Mouse (Mus musculus) myocyte (in vitro differentiated cells): ENCODE data around the gene Pfn3. TPM values are rescaled to one million over a fixed set of nuclear protein-coding genes. Genes with fewer than 3 reads are reported as not detected.

ENCODE experiments used
- H3K27me3 ChIP-seq: one replicate; pipeline ENCODE4 v1.6.1; 2011; ENCODE audit not compliant: control insufficient read depth, insufficient read depth, insufficient read length
- H3K36me3 ChIP-seq: one replicate; pipeline ENCODE4 v1.6.1; 2011; ENCODE audit not compliant: control insufficient read depth, insufficient read depth
- H3K4me2 ChIP-seq: one replicate; pipeline ENCODE4 v1.6.1; 2011; ENCODE audit warnings: low read depth, control low read depth
- H3K4me3 ChIP-seq: one replicate; pipeline ENCODE4 v1.5.1; 2011; ENCODE audit warnings: mild to moderate bottlenecking, control low read depth, moderate library complexity
- H3K79me2 ChIP-seq: one replicate; pipeline ENCODE4 v1.6.1; 2011; ENCODE audit not compliant: control insufficient read depth, insufficient read depth
- H3ac ChIP-seq: one replicate; pipeline ENCODE4 v1.6.1; 2011; ENCODE audit not compliant: control insufficient read depth, insufficient read length
- CEBPB ChIP-seq: IDR thresholded peaks from 2 replicates; pipeline ENCODE4 v1.6.1; 2011; ENCODE audit warnings: mild to moderate bottlenecking, moderate library complexity; ENCODE audit not compliant: poor library complexity, insufficient read depth, severe bottlenecking
- E2F4 ChIP-seq: IDR thresholded peaks from one replicate; pipeline ENCODE4 v1.6.1; 2011; ENCODE audit warnings: mild to moderate bottlenecking, control low read depth, moderate library complexity; ENCODE audit not compliant: insufficient read depth
- MAX ChIP-seq: IDR thresholded peaks from one replicate; pipeline ENCODE4 v1.6.1; 2011; ENCODE audit warnings: low read depth, mild to moderate bottlenecking, control low read depth
- MYOD1 ChIP-seq, 3 experiments: IDR thresholded peaks; one replicate each; pipeline ENCODE4 v1.6.1; 2011; ENCODE audit warnings: control low read depth in 2 of 3, low read depth in 2 of 3, mild to moderate bottlenecking in 2 of 3, moderate library complexity in 1 of 3; ENCODE audit not compliant: insufficient read length in 2 of 3, control insufficient read depth in 1 of 3
- MYOG ChIP-seq, 3 experiments: IDR thresholded peaks; one replicate each; pipeline ENCODE4 v1.6.1; 2011; ENCODE audit warnings: control low read depth in 2 of 3, low read depth in 2 of 3, mild to moderate bottlenecking in 2 of 3; ENCODE audit not compliant: insufficient read length in 2 of 3, control insufficient read depth in 1 of 3, insufficient read depth in 1 of 3
- POLR2A ChIP-seq: IDR thresholded peaks from one replicate; pipeline ENCODE4 v1.6.1; 2011; ENCODE audit warnings: low read depth, mild to moderate bottlenecking, control low read depth, moderate library complexity; ENCODE audit not compliant: insufficient read length
- POLR2AphosphoS2 ChIP-seq: IDR thresholded peaks from one replicate; pipeline ENCODE4 v1.6.1; 2011; ENCODE audit warnings: low read depth, control low read depth; ENCODE audit not compliant: insufficient read length
- REST ChIP-seq: IDR thresholded peaks from one replicate; pipeline ENCODE4 v1.6.1; 2011; ENCODE audit warnings: mild to moderate bottlenecking, control low read depth, moderate library complexity; ENCODE audit not compliant: insufficient read depth, insufficient read length
- SRF ChIP-seq: IDR thresholded peaks from one replicate; pipeline ENCODE4 v1.6.1; 2011; ENCODE audit warnings: low read depth; ENCODE audit not compliant: control insufficient read depth, insufficient read length
- TCF12 ChIP-seq: IDR thresholded peaks from one replicate; pipeline ENCODE4 v1.6.1; 2011; ENCODE audit warnings: mild to moderate bottlenecking, control low read depth; ENCODE audit not compliant: poor library complexity, insufficient read depth, severe bottlenecking
- TCF3 ChIP-seq: IDR thresholded peaks from one replicate; pipeline ENCODE4 v1.6.1; 2011; ENCODE audit warnings: low read depth, control low read depth; ENCODE audit not compliant: insufficient read length
- USF1 ChIP-seq: IDR thresholded peaks from one replicate; pipeline ENCODE4 v1.6.1; 2011; ENCODE audit warnings: low read depth, mild to moderate bottlenecking, control low read depth, moderate library complexity
- polyA plus RNA-seq: library from polyadenylated mRNA; unstranded; fragments of >200 nt; fragmentation: generic; extraction: Trizol; gene quantifications from one replicate; pipeline ENCODE4 v1.2.1, GENCODE M21; 2012; ENCODE audit warnings: missing spikeins

Gene Pfn3
- polyA plus RNA-seq, 1 experiment = not detected

DNA sequence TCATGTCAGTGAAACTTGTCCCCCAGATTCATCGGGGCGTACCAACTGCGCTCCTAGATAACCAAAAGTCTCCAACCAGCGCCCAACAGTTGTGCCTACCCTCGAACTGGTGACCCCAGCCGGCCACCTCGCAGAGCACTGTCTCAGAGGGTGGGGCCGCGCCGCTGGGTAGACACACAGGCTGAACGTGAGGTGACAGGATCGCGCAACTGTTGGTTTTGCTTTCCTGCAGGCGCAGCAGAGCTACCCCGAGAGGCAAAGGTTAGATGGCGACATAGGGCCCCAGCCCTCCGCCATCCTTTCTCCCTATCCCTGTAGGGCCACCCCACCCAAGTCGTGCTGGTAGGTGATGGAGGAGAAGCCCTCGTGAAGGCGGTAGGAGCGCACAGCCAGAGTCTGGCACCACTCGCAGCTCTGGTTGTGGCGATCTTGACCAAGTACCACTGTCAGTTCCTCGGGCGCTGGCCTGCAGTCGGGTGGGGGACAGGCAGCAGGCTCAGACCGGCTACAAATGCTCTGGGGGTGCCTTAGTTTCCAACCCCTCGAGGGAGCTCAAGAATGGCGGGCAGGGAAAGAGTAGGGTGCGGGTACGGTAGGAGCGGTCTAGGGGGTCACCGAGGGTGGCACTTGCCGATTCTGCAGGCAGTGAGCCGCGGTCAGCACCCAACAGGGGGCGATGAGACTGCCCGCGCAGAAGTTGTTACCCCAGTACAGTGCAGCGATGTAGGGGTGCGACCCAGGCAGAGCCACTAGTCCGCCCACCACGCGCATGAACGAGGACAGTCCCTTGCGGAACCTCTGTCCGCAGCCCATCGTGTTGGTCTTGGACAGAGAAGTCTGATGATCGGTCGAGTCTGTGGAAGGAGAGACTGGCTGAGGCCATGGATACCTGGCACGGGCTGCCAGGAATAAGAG, 5.2 kb upstream of the Pfn3 start:
- no peaks in the 10 kb centered on the region for H3K79me2 ChIP-seq
- TF ChIP-seq USF1 = no peak
- no peak for TF ChIP-seq E2F4
- no peak for TF ChIP-seq MYOG (IDR thresholded peaks at IDR 0.05; ENCODE audit: control insufficient read depth in 1 of 3, insufficient read depth in 1 of 3, insufficient read length in 2 of 3, low read depth in 2 of 3)
- no peak for TF ChIP-seq SRF
- TF ChIP-seq MYOD1 (IDR thresholded peaks at IDR 0.05; ENCODE audit: control insufficient read depth in 1 of 3, insufficient read length in 2 of 3, low read depth in 2 of 3) = no peak
- TF ChIP-seq CEBPB = no peak
- no peak for TF ChIP-seq POLR2AphosphoS2
- TF ChIP-seq MAX = no peak
- no peak for TF ChIP-seq REST
- no peak for TF ChIP-seq TCF3
- no peak for TF ChIP-seq POLR2A
- H3K4me2 ChIP-seq = no peak overlapping the region
- no peak overlapping the region for H3K4me3 ChIP-seq
- H3K36me3 ChIP-seq = no peaks in the 10 kb centered on the region
- no peak overlapping the region for H3ac ChIP-seq
- H3K27me3 ChIP-seq = peaks cover 28% of the 10 kb centered on the region

GRCm38 (mm10) chr13:55419142-55419541, 4.1 kb upstream of the Pfn3 start:
- TF ChIP-seq USF1 = no peak
- peak; percentile 76 for TF ChIP-seq REST
- no peak for TF ChIP-seq SRF
- Histone ChIP-seq H3K79me2 (no peaks in the 10 kb centered on the region), H3K27me3 (peaks cover 28% of the 10 kb centered on the region), H3K4me3 (no peak overlapping the region), H3ac (no peak overlapping the region), H3K4me2 (no peak overlapping the region), H3K36me3 (no peaks in the 10 kb centered on the region)

DNA sequence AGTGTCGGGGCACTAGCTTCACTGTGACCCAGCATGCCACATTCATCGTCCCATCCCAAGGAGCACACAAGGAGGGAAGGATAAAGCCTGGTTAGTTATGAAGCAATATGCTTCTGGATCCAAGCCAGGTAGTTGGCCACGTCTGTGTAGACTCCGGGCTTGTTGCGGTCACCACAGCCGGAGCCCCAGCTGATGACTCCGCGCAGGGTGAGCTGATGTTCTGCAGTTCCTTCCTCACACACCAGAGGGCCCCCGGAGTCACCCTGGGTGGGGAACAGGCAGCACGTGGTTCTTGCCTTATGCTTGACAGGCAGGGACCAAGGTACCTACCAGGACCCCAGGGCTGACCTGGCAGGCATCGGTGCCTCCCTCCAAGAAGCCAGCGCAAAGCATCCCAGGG, 3.0 kb upstream of the Pfn3 start:
- H3K79me2 ChIP-seq = no peaks in the 10 kb centered on the region
- H3K36me3 ChIP-seq = no peaks in the 10 kb centered on the region
- H3ac ChIP-seq = no peak overlapping the region
- TF ChIP-seq MYOG (IDR thresholded peaks at IDR 0.05; ENCODE audit: control insufficient read depth in 1 of 3, insufficient read depth in 1 of 3, insufficient read length in 2 of 3, low read depth in 2 of 3) (peak in 2 of 3 experiments; percentile 45 to 74), TCF12 (no peak), POLR2A (no peak), USF1 (peak; percentile 88), MYOD1 (IDR thresholded peaks at IDR 0.05; ENCODE audit: control insufficient read depth in 1 of 3, insufficient read length in 2 of 3, low read depth in 2 of 3) (peak in 1 of 3 experiments; percentile 27), SRF (peak; percentile 9), MAX (peak; percentile 21), CEBPB (peak; percentile 83)
- H3K4me2 ChIP-seq = no peak overlapping the region
- H3K27me3 ChIP-seq = peaks cover 28% of the 10 kb centered on the region
- no peak overlapping the region for H3K4me3 ChIP-seq

DNA sequence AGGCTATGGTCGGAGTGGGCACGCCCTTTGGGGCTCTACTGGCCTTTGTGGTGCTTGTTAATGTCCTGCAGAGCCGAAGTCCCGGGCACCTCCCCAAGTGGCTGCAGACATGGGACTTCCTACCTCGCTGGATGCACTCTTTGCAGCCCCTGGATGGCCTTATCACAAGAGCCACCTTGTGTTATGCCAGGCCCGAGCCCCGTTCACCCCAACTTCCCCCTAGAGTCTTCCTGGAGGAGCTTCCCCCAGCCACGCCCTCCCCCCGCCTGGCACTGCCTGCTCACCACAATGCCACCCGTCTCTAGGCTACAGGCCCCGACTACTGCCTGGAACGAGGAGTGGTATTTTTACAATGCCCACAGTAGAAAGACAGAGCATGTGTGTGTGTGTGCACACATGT, 1.7 kb downstream of the Pfn3 start:
- Histone ChIP-seq H3K4me3 (no peak overlapping the region), H3K27me3 (peaks cover 8% of the 10 kb centered on the region), H3ac (no peak overlapping the region), H3K79me2 (no peaks in the 10 kb centered on the region), H3K4me2 (no peak overlapping the region), H3K36me3 (no peaks in the 10 kb centered on the region)
- TF ChIP-seq TCF12 (no peak), MAX (no peak), REST (no peak), CEBPB (no peak), POLR2AphosphoS2 (no peak), MYOG (IDR thresholded peaks at IDR 0.05; ENCODE audit: control insufficient read depth in 1 of 3, insufficient read depth in 1 of 3, insufficient read length in 2 of 3, low read depth in 2 of 3) (no peak), TCF3 (no peak), POLR2A (no peak), USF1 (no peak), SRF (no peak), E2F4 (no peak), MYOD1 (IDR thresholded peaks at IDR 0.05; ENCODE audit: control insufficient read depth in 1 of 3, insufficient read length in 2 of 3, low read depth in 2 of 3) (no peak)

GRCm38 (mm10) chr13:55412643-55413307, 2.3 kb downstream of the Pfn3 start:
- no peak overlapping the region for H3K4me2 ChIP-seq
- no peak overlapping the region for H3ac ChIP-seq
- TF ChIP-seq POLR2AphosphoS2 (no peak), TCF3 (no peak), POLR2A (no peak), USF1 (no peak)
- H3K36me3 ChIP-seq = no peaks in the 10 kb centered on the region
- H3K79me2 ChIP-seq = no peaks in the 10 kb centered on the region
- peaks cover 13% of the 10 kb centered on the region for H3K27me3 ChIP-seq
- H3K4me3 ChIP-seq = no peak overlapping the region
